Comparison of ENCODE assay signal across 16 mouse cellular contexts in genomic region chr3:27574241-27574640, GRCm38 (mm10).
DNase-seq lines count a peak whose midpoint lies in the region; ATAC-seq and TF ChIP-seq lines count a peak whose summit lies in the region.
"Had no signal": no experiment of that assay in that cellular context is flagged by ENCODE, and none has a peak within 500 bp of the region (broad histone marks: within the 10 kb centered on the region; RNA-seq: fewer than 3 reads in every experiment).

No protein-coding gene starts in this region.

- no peaks in the 10 kb centered on the region for H3K27me3 ChIP-seq in heart, adult 2 months (ENCODE audit: control insufficient read depth, insufficient read depth, low read length)
- no peaks in the 10 kb centered on the region for H3K27me3 ChIP-seq in midbrain, embryonic 12.5 days
- H3K27me3 ChIP-seq in midbrain, embryonic 15.5 days (replicated peaks): no peaks in the 10 kb centered on the region
- no peaks in the 10 kb centered on the region for H3K27me3 ChIP-seq in hindbrain, embryonic 13.5 days
- no peaks in the 10 kb centered on the region for H3K27me3 ChIP-seq in stomach, embryonic 14.5 days (ENCODE audit: control insufficient read depth, insufficient read depth, low read length)

- 90% methylated on average over 9 of the region's 9 CpGs for WGBS in heart, adult 2 months
- 87% methylated on average over 9 of the region's 9 CpGs for WGBS in midbrain, embryonic 12.5 days
- 89% methylated on average over 9 of the region's 9 CpGs for WGBS in midbrain, embryonic 15.5 days
- 77% methylated on average over 9 of the region's 9 CpGs for WGBS in hindbrain, embryonic 13.5 days
- 66% methylated on average over 9 of the region's 9 CpGs for WGBS in stomach, embryonic 14.5 days

- intact Hi-C loops in heart, adult 2 months (cut with DNase I): no loop called here

- no peak overlapping the region for H3K4me2 ChIP-seq in midbrain, embryonic 12.5 days (replicated peaks)
- H3K4me2 ChIP-seq in midbrain, embryonic 15.5 days: no peak overlapping the region
- H3K4me2 ChIP-seq in hindbrain, embryonic 13.5 days: no peak overlapping the region
- H3K4me2 ChIP-seq in stomach, embryonic 14.5 days (replicated peaks; ENCODE audit: low read depth, low read length): no peak overlapping the region

- no peak overlapping the region for H3K4me3 ChIP-seq in heart, adult 2 months
- no peak overlapping the region for H3K4me3 ChIP-seq in midbrain, embryonic 12.5 days
- no peak overlapping the region for H3K4me3 ChIP-seq in midbrain, embryonic 15.5 days
- no peak overlapping the region for H3K4me3 ChIP-seq in hindbrain, embryonic 13.5 days
- no peak overlapping the region for H3K4me3 ChIP-seq in stomach, embryonic 14.5 days (ENCODE audit: low read depth, low read length)

- no peak for TF ChIP-seq POLR2A in heart, adult 2 months (IDR thresholded peaks at IDR 0.05; ENCODE audit: insufficient read depth, low read depth, low read length)

- H3K4me1 ChIP-seq in heart, adult 2 months (ENCODE audit: control insufficient read depth, insufficient read depth, low read length): peaks cover 7% of the 10 kb centered on the region
- peaks cover 14% of the 10 kb centered on the region for H3K4me1 ChIP-seq in midbrain, embryonic 12.5 days
- H3K4me1 ChIP-seq in midbrain, embryonic 15.5 days: peaks cover 3% of the 10 kb centered on the region; the same call in 1 of the 2 replicates
- H3K4me1 ChIP-seq in hindbrain, embryonic 13.5 days (replicated peaks): peaks cover 37% of the 10 kb centered on the region
- peaks cover 20% of the 10 kb centered on the region for H3K4me1 ChIP-seq in stomach, embryonic 14.5 days (ENCODE audit: control insufficient read depth, insufficient read depth, low read length)

- peaks cover 2% of the 10 kb centered on the region; the same call in 1 of the 2 replicates for H3K36me3 ChIP-seq in heart, adult 2 months (ENCODE audit: control insufficient read depth, insufficient read depth, low read length)
- H3K36me3 ChIP-seq in midbrain, embryonic 12.5 days: no peaks in the 10 kb centered on the region
- no peaks in the 10 kb centered on the region for H3K36me3 ChIP-seq in midbrain, embryonic 15.5 days (replicated peaks)
- H3K36me3 ChIP-seq in hindbrain, embryonic 13.5 days: no peaks in the 10 kb centered on the region
- no peaks in the 10 kb centered on the region for H3K36me3 ChIP-seq in stomach, embryonic 14.5 days (ENCODE audit: control insufficient read depth, insufficient read depth, low read length)

- H3K9me3 ChIP-seq in midbrain, embryonic 12.5 days: no peaks in the 10 kb centered on the region
- no peaks in the 10 kb centered on the region for H3K9me3 ChIP-seq in midbrain, embryonic 15.5 days
- 0 out of 2 replicates have a peak, but pooled peaks cover 4% of the 10 kb centered on the region for H3K9me3 ChIP-seq in hindbrain, embryonic 13.5 days
- H3K9me3 ChIP-seq in stomach, embryonic 14.5 days (ENCODE audit: control insufficient read depth, low read depth, low read length): no peaks in the 10 kb centered on the region

- no peak for TF ChIP-seq CTCF in heart, adult 2 months (IDR thresholded peaks at IDR 0.05)

- ATAC-seq in midbrain, embryonic 12.5 days (ENCODE audit: low FRiP score, low read depth): no peak
- ATAC-seq in midbrain, embryonic 15.5 days (replicated peaks): no peak
- ATAC-seq in hindbrain, embryonic 13.5 days (ENCODE audit: low FRiP score): no peak
- no peak for ATAC-seq in stomach, embryonic 14.5 days (ENCODE audit: insufficient number of reproducible peaks, insufficient read depth, low FRiP score, low read depth)

- no peak overlapping the region for H3K9ac ChIP-seq in heart, adult 2 months (ENCODE audit: low read depth, low read length)
- H3K9ac ChIP-seq in midbrain, embryonic 12.5 days (replicated peaks): no peak overlapping the region
- no peak overlapping the region for H3K9ac ChIP-seq in midbrain, embryonic 15.5 days
- H3K9ac ChIP-seq in hindbrain, embryonic 13.5 days: no peak overlapping the region
- H3K9ac ChIP-seq in stomach, embryonic 14.5 days (replicated peaks; ENCODE audit: low read depth, low read length): no peak overlapping the region
- H3K9ac ChIP-seq: liver, embryonic 14.5 days had no signal

- peaks cover 5% of the 10 kb centered on the region for H3K79me2 ChIP-seq in heart, adult 2 months (replicated peaks; ENCODE audit: control insufficient read depth, insufficient read depth, low read length)

- peak; percentile 41 for DNase-seq in heart, adult 11 months
- DNase-seq in heart, adult 2 months: no peak
- no peak for DNase-seq in kidney, adult 18-20 months
- no peak for DNase-seq in adrenal gland, postnatal 4 days (ENCODE audit: low spot score in 2 of 2)
- DNase-seq: adrenal gland, adult 8-10 months; cerebellum, adult 11 months; cerebellum, postnatal 25 days; heart, postnatal 4 days; kidney, postnatal 14 days; layer of hippocampus, adult 9-11 months had no signal

- no peak for TF ChIP-seq EP300 in heart, adult 2 months (IDR thresholded peaks at IDR 0.05; ENCODE audit: insufficient read depth, low read depth, low read length)

- H3K27ac ChIP-seq in heart, adult 2 months: no peak overlapping the region
- peak overlapping the region; percentile 27; the same call in 1 of the 2 replicates for H3K27ac ChIP-seq in midbrain, embryonic 12.5 days (replicated peaks)
- no peak overlapping the region for H3K27ac ChIP-seq in midbrain, embryonic 15.5 days
- 0 out of 2 replicates have a peak overlapping the region, but pooled peaks have one; percentile 74 for H3K27ac ChIP-seq in hindbrain, embryonic 13.5 days
- H3K27ac ChIP-seq in stomach, embryonic 14.5 days (ENCODE audit: low read length): peak overlapping the region; percentile 67; the same call in 1 of the 2 replicates
- H3K27ac ChIP-seq: liver, embryonic 14.5 days; macrophage had no signal

Comparison
In these comparisons a context has a peak if more than half of its experiments do, and no peak if none do; other contexts are left out.
1. H3K27ac ChIP-seq: peak in midbrain, embryonic 12.5 days (single experiment), hindbrain, embryonic 13.5 days (single experiment) and stomach, embryonic 14.5 days (single experiment); none in heart, adult 2 months (single experiment) and midbrain, embryonic 15.5 days (single experiment).